Comparison of ENCODE assay signal across 21 mouse cellular contexts in the genomic region with DNA sequence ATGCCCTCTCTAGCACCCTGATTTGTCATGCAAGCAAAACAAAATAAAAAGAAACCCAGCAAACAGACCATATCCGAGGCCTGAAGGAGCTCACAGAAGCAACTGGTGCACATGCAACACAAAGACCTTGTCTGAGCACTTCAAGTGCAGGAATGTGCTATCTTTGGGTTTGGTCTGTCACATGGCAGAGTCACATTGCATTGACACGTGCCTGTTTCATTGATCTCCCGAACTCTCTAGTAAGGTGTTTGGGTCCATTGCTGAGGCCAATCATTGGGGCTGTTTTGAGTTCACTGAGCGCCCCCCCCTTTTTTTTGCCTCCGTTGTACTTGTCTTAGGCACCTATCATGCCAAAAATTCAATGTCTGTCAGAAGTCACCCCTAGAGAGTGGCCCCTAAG. TPM values are rescaled to one million over a fixed set of nuclear protein-coding genes. Genes with fewer than 3 reads are reported as not detected.
DNase-seq lines count a peak whose midpoint lies in the region; ATAC-seq and TF ChIP-seq lines count a peak whose summit lies in the region.
"Had no signal": no experiment of that assay in that cellular context is flagged by ENCODE, and none has a peak within 500 bp of the region (broad histone marks: within the 10 kb centered on the region; RNA-seq: fewer than 3 reads in every experiment).

No protein-coding gene starts in this region.

- no peak overlapping the region for H3K9ac ChIP-seq in hindbrain, postnatal 0 days (replicated peaks; ENCODE audit: low read length)
- H3K9ac ChIP-seq: embryonic facial prominence, embryonic 13.5 days; embryonic facial prominence, embryonic 15.5 days; forebrain, embryonic 13.5 days had no signal

- peaks cover 7% of the 10 kb centered on the region for H3K4me1 ChIP-seq in heart, embryonic 10.5 days
- H3K4me1 ChIP-seq in hindbrain, postnatal 0 days (ENCODE audit: insufficient read depth, low read length): no peaks in the 10 kb centered on the region
- H3K4me1 ChIP-seq: forebrain, embryonic 13.5 days had no signal

- no peak for TF ChIP-seq CTCF in hindbrain, postnatal 0 days (IDR thresholded peaks at IDR 0.05; ENCODE audit: low read depth)

- no peaks in the 10 kb centered on the region for H3K9me3 ChIP-seq in heart, embryonic 10.5 days
- H3K9me3 ChIP-seq in hindbrain, postnatal 0 days (ENCODE audit: low read length): no peaks in the 10 kb centered on the region
- H3K9me3 ChIP-seq: embryonic facial prominence, embryonic 15.5 days had no signal

- WGBS in heart, embryonic 10.5 days: 65% methylated on average over 5 of the region's 5 CpGs
- WGBS in hindbrain, postnatal 0 days: 84% methylated on average over 5 of the region's 5 CpGs

- H3K27ac ChIP-seq in heart, embryonic 10.5 days: peak overlapping the region; percentile 31; the same call in 1 of the 2 replicates
- no peak overlapping the region for H3K27ac ChIP-seq in hindbrain, postnatal 0 days
- H3K27ac ChIP-seq: embryonic facial prominence, embryonic 13.5 days; embryonic facial prominence, embryonic 15.5 days; forebrain, embryonic 13.5 days had no signal

- H3ac ChIP-seq in myocyte (ENCODE audit: control insufficient read depth, insufficient read length): no peak overlapping the region

- no peaks in the 10 kb centered on the region for H3K27me3 ChIP-seq in heart, embryonic 10.5 days (ENCODE audit: insufficient read depth, poor library complexity, severe bottlenecking)
- H3K27me3 ChIP-seq in myocyte (ENCODE audit: control insufficient read depth, insufficient read depth, insufficient read length): no peaks in the 10 kb centered on the region
- H3K27me3 ChIP-seq in hindbrain, postnatal 0 days (ENCODE audit: insufficient read depth, low read length): no peaks in the 10 kb centered on the region
- H3K27me3 ChIP-seq: embryonic facial prominence, embryonic 13.5 days; embryonic facial prominence, embryonic 15.5 days; forebrain, embryonic 13.5 days had no signal

- no peak for TF ChIP-seq POLR2A in myocyte (IDR thresholded peaks at IDR 0.05; ENCODE audit: insufficient read length, low read depth)

- H3K36me3 ChIP-seq in heart, embryonic 10.5 days: no peaks in the 10 kb centered on the region
- no peaks in the 10 kb centered on the region for H3K36me3 ChIP-seq in myocyte (ENCODE audit: control insufficient read depth, insufficient read depth)
- no peaks in the 10 kb centered on the region for H3K36me3 ChIP-seq in hindbrain, postnatal 0 days (ENCODE audit: insufficient read depth, low read length)
- H3K36me3 ChIP-seq: embryonic facial prominence, embryonic 13.5 days; embryonic facial prominence, embryonic 15.5 days had no signal

- H3K4me2 ChIP-seq in myocyte (ENCODE audit: low read depth): peak overlapping the region; percentile 20
- H3K4me2 ChIP-seq in hindbrain, postnatal 0 days (ENCODE audit: low read depth, low read length): no peak overlapping the region
- H3K4me2 ChIP-seq: embryonic facial prominence, embryonic 13.5 days; embryonic facial prominence, embryonic 15.5 days; forebrain, embryonic 13.5 days had no signal

- no peak for DNase-seq in heart, embryonic 10.5 days (ENCODE audit: low spot score)
- no peak for DNase-seq in heart, adult 8-10 months (ENCODE audit: low spot score)
- DNase-seq in R1 (ENCODE audit: low read depth, low spot score) (peak; percentile 14), ZHBTc4 (ENCODE audit: low read depth, low spot score) (peak; percentile 30)
- DNase-seq in urinary bladder, postnatal 10 days (ENCODE audit: low spot score): no peak
- DNase-seq in hindbrain, postnatal 0 days (ENCODE audit: low spot score): no peak
- DNase-seq: adrenal gland, adult 2 months; adrenal gland, postnatal 10 days; adrenal gland, postnatal 25 days; cerebellum, adult 11 months; cerebellum, adult 18-20 months; cerebellum, adult 8-10 months; cerebellum, adult 9-11 months; cerebellum, postnatal 14 days; cerebellum, postnatal 36 days; embryo, embryonic 11 days had no signal

- H3K79me2 ChIP-seq in myocyte (ENCODE audit: control insufficient read depth, insufficient read depth): no peaks in the 10 kb centered on the region

- no peak for ATAC-seq in hindbrain, postnatal 0 days
- ATAC-seq: forebrain, embryonic 13.5 days; forebrain, embryonic 16.5 days had no signal

- H3K4me3 ChIP-seq in heart, embryonic 10.5 days: no peak overlapping the region
- no peak overlapping the region for H3K4me3 ChIP-seq in myocyte
- no peak overlapping the region for H3K4me3 ChIP-seq in hindbrain, postnatal 0 days (ENCODE audit: low read length)
- H3K4me3 ChIP-seq: embryonic facial prominence, embryonic 13.5 days; embryonic facial prominence, embryonic 15.5 days; forebrain, embryonic 13.5 days had no signal

TF ChIP-seq in myocyte, 11 proteins besides CTCF, POLR2A, EP300 and RAD21:
- no peak for TF ChIP-seq MYOD1 (IDR thresholded peaks at IDR 0.05; ENCODE audit: control insufficient read depth in 1 of 3, insufficient read length in 2 of 3, low read depth in 2 of 3)
- TF ChIP-seq POLR2AphosphoS2 (IDR thresholded peaks at IDR 0.05; ENCODE audit: insufficient read length, low read depth): no peak
- TF ChIP-seq MYOG (IDR thresholded peaks at IDR 0.05; ENCODE audit: control insufficient read depth in 1 of 3, insufficient read depth in 1 of 3, insufficient read length in 2 of 3, low read depth in 2 of 3): no peak
- no peak for TF ChIP-seq REST (IDR thresholded peaks at IDR 0.05; ENCODE audit: insufficient read depth, insufficient read length)
- no peak for TF ChIP-seq MAX (IDR thresholded peaks at IDR 0.05; ENCODE audit: low read depth)
- no peak for TF ChIP-seq USF1 (IDR thresholded peaks at IDR 0.05; ENCODE audit: low read depth)
- TF ChIP-seq CEBPB (IDR thresholded peaks at IDR 0.05; ENCODE audit: insufficient read depth, poor library complexity, severe bottlenecking): no peak
- no peak for TF ChIP-seq TCF3 (IDR thresholded peaks at IDR 0.05; ENCODE audit: insufficient read length, low read depth)
- TF ChIP-seq SRF (IDR thresholded peaks at IDR 0.05; ENCODE audit: control insufficient read depth, insufficient read length, low read depth): no peak
- TF ChIP-seq TCF12 (IDR thresholded peaks at IDR 0.05; ENCODE audit: insufficient read depth, poor library complexity, severe bottlenecking): no peak
- TF ChIP-seq E2F4 (IDR thresholded peaks at IDR 0.05; ENCODE audit: insufficient read depth): no peak

RNA-seq across cellular contexts. Expression of gene Il1r1, which starts 7.4 kb away (rescaled TPM):
- 6.3 and 12.9 TPM in 2 replicates for polyA plus RNA-seq in heart, embryonic 10.5 days (2016; fragmentation: Nextera tagmentation; extraction: Ambion mirVana)
- total RNA-seq in heart, adult 8-10 months (2022): 1 to 10 TPM; 4.2 to 5.4 (median 5.1) TPM
- 7.6 TPM for polyA plus RNA-seq in myocyte (2012; fragmentation: generic; extraction: Trizol)
- total RNA-seq in hindbrain, postnatal 0 days (2014; rRNA removed): 0.47 and 0.78 TPM in 2 replicates
- 0.63 and 0.74 TPM in 2 replicates for polyA plus RNA-seq in hindbrain, postnatal 0 days (2015; fragmentation: Nextera tagmentation; extraction: Ambion mirVana)

Comparison
In these comparisons a context has a peak if more than half of its experiments do, and no peak if none do; other contexts are left out.
1. DNase-seq: peak in R1 (single experiment) and ZHBTc4 (single experiment); none in heart, embryonic 10.5 days (single experiment), heart, adult 8-10 months (single experiment), urinary bladder, postnatal 10 days (single experiment) and hindbrain, postnatal 0 days (single experiment).